Mouse (Mus musculus) lung, embryonic 16.5 days (tissue): ENCODE measurements around the gene Armh3. TPM values are rescaled to one million over a fixed set of nuclear protein-coding genes. Genes with fewer than 3 reads are reported as not detected.

Source experiments
- ATAC-seq: fragments of 200-750 bp; cut with Nextera tagmentation; 2 replicates; pipeline ENCODE4 v1.8.0; 2017; ENCODE audit warnings: low read depth, mild to moderate bottlenecking, moderate library complexity
- H3K27ac ChIP-seq: fragments of 300-500 bp; sonication (generic); 2 replicates; pipeline ENCODE4 v1.5.1; 2014; ENCODE audit warnings: mild to moderate bottlenecking, control low read depth, low read length
- H3K27me3 ChIP-seq: fragments of 300-500 bp; sonication (generic); 2 replicates; pipeline ENCODE4 v1.6.1; 2014; ENCODE audit warnings: low read depth, low read length, mixed read lengths; ENCODE audit not compliant: control insufficient read depth, insufficient read depth
- H3K36me3 ChIP-seq: fragments of 300-500 bp; sonication (generic); 2 replicates; pipeline ENCODE4 v1.6.1; 2014; ENCODE audit warnings: low read length; ENCODE audit not compliant: control insufficient read depth, insufficient read depth
- H3K4me1 ChIP-seq: fragments of 300-500 bp; sonication (generic); replicated peaks from 2 replicates; pipeline ENCODE4 v1.6.1; 2014; ENCODE audit warnings: low read length, mixed read lengths; ENCODE audit not compliant: control insufficient read depth, insufficient read depth
- H3K4me2 ChIP-seq: fragments of 300-500 bp; sonication (generic); 2 replicates; pipeline ENCODE4 v1.6.1; 2014; ENCODE audit warnings: low read depth, low read length, control low read depth
- H3K4me3 ChIP-seq: fragments of 300-500 bp; sonication (generic); 2 replicates; pipeline ENCODE4 v1.5.1; 2014; ENCODE audit warnings: mild to moderate bottlenecking, low read length, control low read depth
- H3K9ac ChIP-seq: fragments of 300-500 bp; sonication (generic); 2 replicates; pipeline ENCODE4 v1.6.1; 2014; ENCODE audit warnings: low read length, control low read depth
- H3K9me3 ChIP-seq: fragments of 300-500 bp; sonication (generic); 2 replicates; pipeline ENCODE4 v1.6.1; 2016; ENCODE audit warnings: low read length; ENCODE audit not compliant: control insufficient read depth
- WGBS: fragments of 180-500 bp; shearing (Covaris S2); extraction: QIAGEN DNeasy Blood & Tissue Kit; methylation state at CpG from one replicate; pipeline ENCODE4 v1.1.7; 2014; 5-methylcytosine and 5-hydroxymethylcytosine counted together
- polyA plus RNA-seq: library from polyadenylated mRNA; unstranded; fragments of >200 nt; fragmentation: Nextera tagmentation; extraction: Ambion mirVana; gene quantifications from 2 replicates; pipeline ENCODE4 v1.2.1, GENCODE M21; 2015

Gene Armh3
- polyA plus RNA-seq, 1 experiment from 2014 or later, result 18.0 TPM

- Histone ChIP-seq H3K27me3 (no peaks in the 10 kb centered on the region), H3K4me3 (peak overlapping the region; percentile 100), H3K9me3 (no peaks in the 10 kb centered on the region), H3K27ac (peak overlapping the region; percentile 91), H3K36me3 (peaks cover 7% of the 10 kb centered on the region; the same call in 1 of the 2 replicates), H3K4me2 (peak overlapping the region; percentile 75), H3K9ac (peak overlapping the region; percentile 70), H3K4me1 (peaks cover 20% of the 10 kb centered on the region)
- WGBS, result 24% methylated on average over 17 of the region's 17 CpGs
- ATAC-seq, result no peak
Observed at GRCm38 (mm10) chr19:45783933-45784576, 214.2 kb downstream of the Armh3 start.

- peak; percentile 98 for ATAC-seq
- Histone ChIP-seq H3K9me3 (no peaks in the 10 kb centered on the region), H3K27me3 (no peaks in the 10 kb centered on the region), H3K4me3 (peak within 1 kb of the TSS; percentile 100), H3K27ac (peak within 1 kb of the TSS; percentile 97), H3K4me1 (peaks cover 20% of the 10 kb centered on the region), H3K9ac (peak within 1 kb of the TSS; percentile 100), H3K4me2 (peak within 1 kb of the TSS; percentile 75), H3K36me3 (peaks cover 7% of the 10 kb centered on the region; the same call in 1 of the 2 replicates)
- WGBS, result under 1% methylated on average over 56 of the region's 71 CpGs
Observed at GRCm38 (mm10) chr19:45783181-45783932, 214.9 kb downstream of the Armh3 start, which contains the start of gene Mgea5. Gene Mgea5, minus strand, starts transcription at chr19:45783837.

GRCm38 (mm10) chr19:45782315-45783001, 215.8 kb downstream of the Armh3 start:
- H3K27ac ChIP-seq, result peak overlapping the region; percentile 97
- peaks cover 20% of the 10 kb centered on the region for H3K4me1 ChIP-seq
- H3K4me2 ChIP-seq, result peak overlapping the region; percentile 69
- H3K9ac ChIP-seq, result peak overlapping the region; percentile 100
- 0% methylated on average over 29 of the region's 36 CpGs for WGBS
- H3K36me3 ChIP-seq, result peaks cover 16% of the 10 kb centered on the region
- H3K27me3 ChIP-seq, result no peaks in the 10 kb centered on the region
- ATAC-seq, result peak; percentile 55
- no peaks in the 10 kb centered on the region for H3K9me3 ChIP-seq
- peak overlapping the region; percentile 100 for H3K4me3 ChIP-seq

GRCm38 (mm10) chr19:45781676-45782075, 216.6 kb downstream of the Armh3 start:
- no peak overlapping the region for H3K9ac ChIP-seq

GRCm38 (mm10) chr19:45780350-45780915, 217.9 kb downstream of the Armh3 start:
- Histone ChIP-seq H3K4me3 (no peak overlapping the region), H3K9ac (no peak overlapping the region), H3K4me1 (peaks cover 19% of the 10 kb centered on the region)

More at GRCm38 (mm10) chr19:45781676-45782075, 216.6 kb downstream of the Armh3 start:
- Histone ChIP-seq H3K27me3 (no peaks in the 10 kb centered on the region), H3K4me2 (peak overlapping the region; percentile 69), H3K4me1 (peaks cover 20% of the 10 kb centered on the region), H3K4me3 (peak overlapping the region; percentile 100), H3K27ac (no peak overlapping the region), H3K36me3 (peaks cover 18% of the 10 kb centered on the region), H3K9me3 (no peaks in the 10 kb centered on the region)
- ATAC-seq, result no peak
- WGBS, result 48% methylated on average over 8 of the region's 8 CpGs

GRCm38 (mm10) chr19:45775486-45775885, 222.8 kb downstream of the Armh3 start:
- H3K4me1 ChIP-seq, result no peaks in the 10 kb centered on the region
- peaks cover 62% of the 10 kb centered on the region for H3K36me3 ChIP-seq
- no peak overlapping the region for H3K4me2 ChIP-seq
- no peaks in the 10 kb centered on the region for H3K9me3 ChIP-seq
- no peak overlapping the region for H3K9ac ChIP-seq
- ATAC-seq, result no peak
- 87% methylated on average over 2 of the region's 2 CpGs for WGBS
- H3K27me3 ChIP-seq, result no peaks in the 10 kb centered on the region
- H3K4me3 ChIP-seq, result no peak overlapping the region
- H3K27ac ChIP-seq, result no peak overlapping the region

More at GRCm38 (mm10) chr19:45780350-45780915, 217.9 kb downstream of the Armh3 start:
- ATAC-seq, result no peak
- 81% methylated on average over 13 of the region's 13 CpGs for WGBS
- Histone ChIP-seq H3K36me3 (peaks cover 22% of the 10 kb centered on the region), H3K4me2 (no peak overlapping the region), H3K27me3 (no peaks in the 10 kb centered on the region), H3K27ac (no peak overlapping the region), H3K9me3 (no peaks in the 10 kb centered on the region)

- 88% methylated on average over 5 of the region's 5 CpGs for WGBS
- no peak for ATAC-seq
Observed at GRCm38 (mm10) chr19:45771501-45771900, 226.8 kb downstream of the Armh3 start.

More at GRCm38 (mm10) chr19:45771501-45771900, 226.8 kb downstream of the Armh3 start:
- Histone ChIP-seq H3K4me2 (no peak overlapping the region), H3K27me3 (no peaks in the 10 kb centered on the region), H3K4me1 (no peaks in the 10 kb centered on the region), H3K36me3 (peaks cover 68% of the 10 kb centered on the region), H3K9ac (no peak overlapping the region), H3K9me3 (no peaks in the 10 kb centered on the region), H3K27ac (no peak overlapping the region), H3K4me3 (no peak overlapping the region)
